Mouse (Mus musculus): ENCODE measurements around the gene Cacna2d3. TPM values are rescaled to one million over a fixed set of nuclear protein-coding genes. Genes with fewer than 3 reads are reported as not detected.

Cacna2d3 gene
- total and polyA plus RNA-seq, 3 experiments, result not detected

DNA sequence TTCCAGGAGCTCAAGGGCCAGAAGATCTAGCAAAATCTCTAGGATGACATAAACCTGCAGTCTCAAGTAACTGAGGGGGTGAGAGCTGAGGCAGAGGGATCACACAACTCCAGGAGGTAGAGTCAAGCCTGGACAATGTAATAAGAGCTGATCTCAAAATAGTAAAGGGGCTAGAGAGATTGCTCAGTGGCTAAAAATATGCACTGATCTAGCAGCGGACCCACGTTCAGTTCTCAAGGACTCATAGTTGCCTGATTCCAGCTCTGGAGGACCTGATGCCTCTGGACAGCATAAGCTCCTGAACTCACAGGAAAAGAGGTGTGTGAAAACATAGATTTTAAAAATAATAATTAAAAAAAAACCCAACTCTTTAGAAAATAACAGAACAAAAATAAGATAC is 493.7 kb downstream of the Cacna2d3 start:
- Histone ChIP-seq H3K79me2 (ENCODE audit: control insufficient read depth, insufficient read depth, low read length, poor library complexity) (no peaks in the 10 kb centered on the region), H3K36me3 (ENCODE audit: control insufficient read depth in 1 of 2, insufficient read depth in 2 of 2, low read length in 2 of 2) (no peaks in the 10 kb centered on the region), H3K9ac (ENCODE audit: control insufficient read depth, low read depth, low read length, poor library complexity, severe bottlenecking) (no peak overlapping the region), H3K4me1 (ENCODE audit: control insufficient read depth in 1 of 2, insufficient read depth in 2 of 2, low read length in 2 of 2) (no peaks in the 10 kb centered on the region), H3K9me3 (replicated peaks; ENCODE audit: insufficient read depth, low read length) (no peaks in the 10 kb centered on the region), H3K27me3 (ENCODE audit: control insufficient read depth in 1 of 2, insufficient read depth in 2 of 2, low read length in 2 of 2) (no peaks in the 10 kb centered on the region), H3K4me3 (ENCODE audit: control insufficient read depth in 1 of 2, insufficient read depth in 1 of 2, low read depth in 2 of 2, low read length in 2 of 2) (no peak overlapping the region), H3K27ac (ENCODE audit: control insufficient read depth, low read depth, low read length) (no peak overlapping the region)
- no peak for DNase-seq (ENCODE audit: low read depth, low spot score)
- no peak for TF ChIP-seq EP300 (IDR thresholded peaks at IDR 0.05; ENCODE audit: low read depth in 1 of 2, low read length in 2 of 2)
- TF ChIP-seq ZC3H11A (IDR thresholded peaks at IDR 0.05; ENCODE audit: low read depth, low read length), result no peak

DNA sequence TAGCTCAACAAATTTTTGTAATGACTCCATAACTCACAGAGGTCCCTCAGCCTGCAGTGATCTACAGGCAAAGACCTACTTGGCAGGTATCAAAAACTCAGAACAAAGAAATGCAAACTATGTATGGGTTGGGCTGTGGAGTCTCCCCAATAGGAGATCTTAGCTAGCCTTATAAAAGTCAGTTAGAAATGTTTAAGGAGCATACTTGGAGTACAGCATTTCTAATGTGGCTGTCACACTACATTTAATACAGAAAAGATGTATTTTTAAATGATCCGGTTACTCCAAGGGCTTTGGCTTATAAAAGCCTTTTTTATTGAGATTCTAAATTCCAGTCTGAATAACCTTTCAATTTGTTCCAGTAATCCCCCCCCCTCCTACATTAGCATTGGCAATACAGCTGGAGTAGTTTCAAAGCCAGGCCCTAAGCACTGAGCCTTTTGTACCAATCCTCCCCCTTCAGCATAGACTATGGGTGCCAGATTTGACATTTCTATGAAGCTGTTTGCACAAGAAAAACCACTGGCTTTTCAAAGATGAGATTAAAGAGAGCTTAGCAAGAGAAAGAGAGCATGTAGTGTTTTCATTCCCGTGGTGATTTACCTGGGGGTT is 495.8 kb downstream of the Cacna2d3 start:
- no peaks in the 10 kb centered on the region for H3K36me3 ChIP-seq (ENCODE audit: control insufficient read depth in 1 of 2, insufficient read depth in 2 of 2, low read length in 2 of 2)
- TF ChIP-seq TCF12 (IDR thresholded peaks at IDR 0.05; ENCODE audit: low read depth, low read length), result no peak
- TF ChIP-seq TAL1 (IDR thresholded peaks at IDR 0.05; ENCODE audit: low read length), result no peak
- TF ChIP-seq ETS1 (IDR thresholded peaks at IDR 0.05; ENCODE audit: low read depth, low read length), result no peak
- TF ChIP-seq GATA1 (IDR thresholded peaks at IDR 0.05; ENCODE audit: low read depth, low read length), result no peak
- no peak for TF ChIP-seq JUND (IDR thresholded peaks at IDR 0.05; ENCODE audit: low read depth, low read length)
- TF ChIP-seq MYC (IDR thresholded peaks at IDR 0.05; ENCODE audit: low read depth, low read length), result no peak
- no peak for TF ChIP-seq ELF1 (IDR thresholded peaks at IDR 0.05; ENCODE audit: low read depth, low read length)
- TF ChIP-seq TBP (IDR thresholded peaks at IDR 0.05; ENCODE audit: low read depth, low read length), result no peak
- no peak for TF ChIP-seq POLR2AphosphoS2 (IDR thresholded peaks at IDR 0.05; ENCODE audit: low read length)
- TF ChIP-seq SIN3A (IDR thresholded peaks at IDR 0.05; ENCODE audit: low read length), result no peak
- TF ChIP-seq MAX (IDR thresholded peaks at IDR 0.05; ENCODE audit: low read length), result no peak

DNA sequence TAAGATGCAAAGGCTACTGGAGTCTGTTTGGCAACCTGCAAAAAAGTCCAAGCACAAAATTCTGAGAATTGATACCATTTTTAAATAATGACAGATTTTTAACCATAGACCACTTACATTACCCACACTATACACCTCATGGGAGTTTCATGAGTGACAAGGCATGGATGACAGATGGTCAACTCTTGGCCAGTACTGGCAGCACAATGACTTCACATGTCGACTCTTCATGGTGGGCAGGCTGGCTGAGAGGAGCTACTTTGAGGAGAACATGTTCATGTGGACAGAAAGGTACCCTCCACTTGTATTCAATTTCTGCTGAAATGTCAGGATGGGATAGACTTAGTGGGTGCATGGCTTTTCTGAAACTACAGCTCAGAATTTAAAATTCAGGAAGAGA is 498.7 kb downstream of the Cacna2d3 start:
- no peak overlapping the region for H3K27ac ChIP-seq (ENCODE audit: control insufficient read depth, low read depth, low read length)
- H3K4me3 ChIP-seq (ENCODE audit: control insufficient read depth in 1 of 2, insufficient read depth in 1 of 2, low read depth in 2 of 2, low read length in 2 of 2), result no peak overlapping the region
- no peaks in the 10 kb centered on the region for H3K4me1 ChIP-seq (ENCODE audit: control insufficient read depth in 1 of 2, insufficient read depth in 2 of 2, low read length in 2 of 2)
- TF ChIP-seq ZKSCAN1 (IDR thresholded peaks at IDR 0.05; ENCODE audit: low read depth, low read length) (no peak), TAL1 (IDR thresholded peaks at IDR 0.05; ENCODE audit: low read length) (no peak), BHLHE40 (IDR thresholded peaks at IDR 0.05; ENCODE audit: borderline replicate concordance, low read depth, low read length) (no peak), EP300 (IDR thresholded peaks at IDR 0.05; ENCODE audit: low read depth in 1 of 2, low read length in 2 of 2) (no peak), RCOR1 (IDR thresholded peaks at IDR 0.05; ENCODE audit: low read depth, low read length) (no peak), ZMIZ1 (IDR thresholded peaks at IDR 0.05; ENCODE audit: low read depth, low read length) (no peak), MYC (IDR thresholded peaks at IDR 0.05; ENCODE audit: low read depth, low read length) (no peak), E2F4 (IDR thresholded peaks at IDR 0.05; ENCODE audit: borderline replicate concordance, low read depth, low read length) (no peak)
- H3K9me3 ChIP-seq (replicated peaks; ENCODE audit: insufficient read depth, low read length), result no peaks in the 10 kb centered on the region
- DNase-seq (ENCODE audit: low read depth, low spot score), result no peak
- no peaks in the 10 kb centered on the region for H3K27me3 ChIP-seq (ENCODE audit: control insufficient read depth in 1 of 2, insufficient read depth in 2 of 2, low read length in 2 of 2)
- no peaks in the 10 kb centered on the region for H3K79me2 ChIP-seq (ENCODE audit: control insufficient read depth, insufficient read depth, low read length, poor library complexity)
- no peak overlapping the region for H3K9ac ChIP-seq (ENCODE audit: control insufficient read depth, low read depth, low read length, poor library complexity, severe bottlenecking)
- no peaks in the 10 kb centered on the region for H3K36me3 ChIP-seq (ENCODE audit: control insufficient read depth in 1 of 2, insufficient read depth in 2 of 2, low read length in 2 of 2)

More for the DNA sequence above, 495.8 kb downstream of the Cacna2d3 start:
- no peak for DNase-seq (ENCODE audit: low read depth, low spot score)
- H3K27ac ChIP-seq (ENCODE audit: control insufficient read depth, low read depth, low read length), result no peak overlapping the region
- no peak overlapping the region for H3K9ac ChIP-seq (ENCODE audit: control insufficient read depth, low read depth, low read length, poor library complexity, severe bottlenecking)
- no peaks in the 10 kb centered on the region for H3K79me2 ChIP-seq (ENCODE audit: control insufficient read depth, insufficient read depth, low read length, poor library complexity)
- H3K4me1 ChIP-seq (ENCODE audit: control insufficient read depth in 1 of 2, insufficient read depth in 2 of 2, low read length in 2 of 2), result no peaks in the 10 kb centered on the region
- H3K4me3 ChIP-seq (ENCODE audit: control insufficient read depth in 1 of 2, insufficient read depth in 1 of 2, low read depth in 2 of 2, low read length in 2 of 2), result no peak overlapping the region
- no peaks in the 10 kb centered on the region for H3K9me3 ChIP-seq (replicated peaks; ENCODE audit: insufficient read depth, low read length)
- H3K27me3 ChIP-seq (ENCODE audit: control insufficient read depth in 1 of 2, insufficient read depth in 2 of 2, low read length in 2 of 2), result no peaks in the 10 kb centered on the region

Measured in MEL (cell line).